Mouse (Mus musculus): Measurements from ENCODE around the gene Strada. TPM values are rescaled to one million over a fixed set of nuclear protein-coding genes. Genes with fewer than 3 reads are reported as not detected.
"Not testable (repeated sequence)": the region's sequence is repeated elsewhere in the genome, so short reads cannot be mapped to it uniquely, and the experiment has no call there.

Strada gene
- total RNA-seq (2021) = 10 to 100 TPM; 11.6 to 13.1 TPM
- long read RNA-seq, experiment 1, partial matches to known transcripts = 0 of 9 reads
- long read RNA-seq, experiment 1, other reads (novel, unspliced or antisense) = 9 of 9 reads
- long read RNA-seq, experiment 2, partial matches to known transcripts = 0 of 5 reads
- long read RNA-seq, experiment 2, other reads (novel, unspliced or antisense) = 4 of 5 reads

- DNase-seq (ENCODE audit: low spot score in 2 of 2) = no peak
Measured at GRCm38 (mm10) chr11:106202123-106202465, at the start of gene Strada. TSS of gene Strada (minus strand) at chr11:106202168.

- DNase-seq (ENCODE audit: low spot score in 2 of 2) = no peak
Measured at GRCm38 (mm10) chr11:106249326-106249725, 47.4 kb upstream of the Strada start.

GRCm38 (mm10) chr11:106246834-106247233 is 44.9 kb upstream of the Strada start:
- no peak for DNase-seq (ENCODE audit: low spot score in 2 of 2)

DNA sequence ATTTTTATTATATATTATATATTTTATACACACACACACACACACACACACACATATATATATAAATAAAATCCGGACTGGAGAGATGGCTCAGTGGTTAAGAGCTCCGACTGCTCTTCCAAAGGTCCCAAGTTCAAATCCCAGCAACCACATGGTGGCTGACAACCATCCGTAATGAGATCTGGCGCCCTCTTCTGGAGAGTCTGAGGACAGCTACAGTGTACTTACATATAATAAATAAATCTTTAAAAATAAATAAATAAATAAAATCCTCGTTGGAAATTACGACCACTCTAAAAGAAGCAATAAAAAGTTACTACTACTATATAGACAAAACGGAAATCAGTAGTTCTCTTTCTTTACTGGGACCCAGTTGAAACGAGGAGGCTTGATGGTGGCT is 32.0 kb upstream of the Strada start:
- DNase-seq (ENCODE audit: low spot score in 2 of 2) = not testable (repeated sequence)

DNA sequence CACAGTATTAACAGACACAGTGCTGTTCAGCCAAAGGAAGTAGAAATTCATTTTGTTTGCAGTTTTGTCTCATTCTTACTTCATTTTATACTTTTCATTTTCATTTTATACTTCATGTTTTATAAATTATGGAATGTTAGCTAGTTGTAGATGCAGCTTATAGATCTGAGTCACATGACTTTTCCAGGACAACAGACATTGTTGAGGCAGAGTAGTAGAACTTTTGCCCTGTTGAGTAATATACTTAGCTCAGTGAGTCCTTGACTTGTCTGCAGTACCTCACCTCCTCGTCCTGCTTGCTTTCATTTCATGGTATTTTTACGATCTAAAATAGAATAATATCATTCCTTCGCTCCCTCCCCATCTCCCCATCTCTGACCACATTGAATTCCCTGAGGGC is 18.6 kb upstream of the Strada start:
- no peak for DNase-seq (ENCODE audit: low spot score in 2 of 2)

GRCm38 (mm10) chr11:106216730-106217490 is 14.9 kb upstream of the Strada start, which contains the start of gene Ddx42:
TSS of gene Ddx42 (plus strand) at chr11:106216926.
- peak; percentile 81 to 86 for DNase-seq (ENCODE audit: low spot score in 2 of 2)

GRCm38 (mm10) chr11:106215927-106216729 is 14.2 kb upstream of the Strada start, which contains the start of gene Ccdc47:
TSS of gene Ccdc47 (minus strand) at chr11:106216344.
- DNase-seq (ENCODE audit: low spot score in 2 of 2) = peak; percentile 79 to 80

- DNase-seq (ENCODE audit: low spot score in 2 of 2) = no peak
Measured at GRCm38 (mm10) chr11:106215450-106215859, 13.5 kb upstream of the Strada start.

DNA sequence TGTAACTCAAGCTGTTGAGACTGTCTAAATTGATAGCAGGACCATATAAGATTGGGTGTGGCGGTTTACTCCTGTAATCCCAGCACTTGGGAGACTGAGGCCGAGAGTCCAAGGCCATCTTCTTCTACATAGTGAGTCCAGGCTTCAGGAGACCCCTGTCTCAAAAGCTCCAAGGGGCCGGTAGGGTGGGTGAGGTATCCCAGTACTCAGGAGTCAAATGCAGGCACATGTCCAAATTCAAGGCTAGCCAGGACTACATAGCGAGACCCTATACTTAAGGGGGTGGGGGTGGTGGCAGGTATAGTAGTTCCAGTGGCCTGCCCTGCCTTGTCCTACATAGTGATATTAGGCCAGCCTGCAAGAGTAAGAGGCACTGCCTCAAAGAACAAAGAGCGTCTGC is 12.9 kb upstream of the Strada start:
- DNase-seq (ENCODE audit: low spot score in 2 of 2) = no peak

DNA sequence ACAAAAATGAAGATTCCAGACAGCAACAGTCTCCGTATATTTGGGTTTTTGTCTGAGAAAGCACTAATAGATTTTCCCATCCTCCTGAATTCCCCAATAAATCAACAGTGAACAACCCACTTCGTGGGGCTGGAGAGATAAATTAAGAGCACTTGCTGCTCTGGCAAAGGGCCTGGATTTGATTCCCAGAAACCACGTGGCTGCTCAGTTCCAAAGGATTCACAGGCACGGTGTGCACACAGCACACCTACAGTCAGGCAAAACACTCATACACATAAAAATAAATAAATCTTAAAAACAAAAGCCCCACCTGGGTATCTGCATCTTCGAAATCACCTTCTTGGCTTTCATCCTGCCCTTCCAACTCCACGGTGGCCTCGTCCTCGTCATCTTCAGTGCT is 10.8 kb upstream of the Strada start:
- DNase-seq (ENCODE audit: low spot score in 2 of 2) = no peak

DNA sequence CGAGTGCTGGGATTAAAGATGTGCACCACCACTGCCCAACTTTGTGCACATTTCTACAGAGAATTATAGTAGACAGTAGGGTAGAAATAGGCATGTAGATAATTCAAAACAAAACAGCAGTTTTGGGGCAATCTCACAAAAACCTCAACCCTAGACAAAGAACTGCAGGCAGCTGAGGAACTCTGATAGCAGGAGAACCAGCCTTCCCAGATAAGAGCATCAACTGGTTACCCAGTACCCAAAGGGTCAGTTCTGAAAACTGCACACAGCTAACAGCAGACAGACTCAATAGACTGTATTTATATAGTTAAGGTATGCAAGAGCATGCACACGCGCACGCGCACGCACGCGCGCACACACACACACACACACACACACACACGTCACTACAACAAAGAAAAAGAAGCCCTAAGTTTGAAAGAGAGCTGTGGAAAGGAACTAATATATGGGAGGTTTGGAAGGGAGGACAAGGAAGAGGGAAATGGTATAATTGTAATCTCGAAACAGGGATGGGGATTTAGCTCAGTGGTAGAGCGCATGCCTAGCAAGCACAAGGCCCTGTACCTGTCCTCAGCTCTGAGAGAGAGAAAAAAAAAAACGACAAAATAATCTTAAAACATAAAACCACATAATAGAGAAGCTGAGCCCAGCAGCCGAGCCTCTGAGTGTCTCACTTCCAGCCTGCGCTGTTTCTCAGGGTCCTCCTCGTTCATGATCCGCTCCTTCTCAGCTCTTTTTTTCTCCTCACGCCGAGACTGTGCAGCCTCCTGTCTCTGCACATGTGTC is 438 bp downstream of the Strada start:
- no peak for DNase-seq (ENCODE audit: low spot score in 2 of 2)

DNA sequence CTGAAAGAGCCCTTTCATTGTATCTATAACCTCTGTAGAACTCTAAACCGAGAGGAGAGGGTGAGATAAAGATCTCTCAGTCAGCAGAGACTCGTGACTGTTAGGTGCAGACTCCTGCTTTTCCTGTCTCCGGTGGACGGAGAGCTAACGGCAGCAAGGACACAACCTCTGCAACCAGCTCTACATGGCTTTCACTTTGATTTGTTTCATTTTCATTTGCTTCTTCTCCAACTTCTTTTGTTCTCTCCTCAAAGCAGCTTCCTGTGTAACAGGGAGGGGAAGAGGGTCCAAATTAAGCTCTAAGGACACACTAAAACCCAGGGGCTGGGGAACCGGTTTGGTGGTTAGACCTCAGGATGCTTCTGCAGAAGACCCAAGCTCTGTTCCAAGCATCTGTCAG is 1.2 kb downstream of the Strada start:
- no peak for DNase-seq (ENCODE audit: low spot score in 2 of 2)

GRCm38 (mm10) chr11:106199997-106200396 is 2.0 kb downstream of the Strada start:
- not testable (repeated sequence) for DNase-seq (ENCODE audit: low spot score in 2 of 2)

DNA sequence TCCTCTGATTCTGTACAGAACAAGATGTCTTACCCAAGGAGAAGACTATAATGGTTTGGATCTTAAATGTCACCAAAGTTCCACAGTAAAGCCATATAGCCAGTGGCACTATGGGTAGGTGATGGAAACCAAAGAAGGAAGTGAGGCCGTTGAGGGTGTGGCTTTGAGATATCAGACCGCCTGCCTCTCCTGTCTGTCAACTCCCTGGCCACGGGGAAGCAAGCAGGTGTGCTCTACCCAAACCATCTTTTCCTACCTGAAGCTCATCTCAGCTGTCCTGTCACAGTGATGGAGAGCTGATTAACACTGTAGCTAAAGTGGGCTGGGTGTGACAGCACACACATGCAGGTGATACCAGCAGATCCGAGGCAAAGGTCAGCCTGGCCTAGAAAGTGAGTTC is 3.7 kb downstream of the Strada start:
- no peak for DNase-seq (ENCODE audit: low spot score in 2 of 2)

GRCm38 (mm10) chr11:106195341-106195740 is 6.6 kb downstream of the Strada start:
- no peak for DNase-seq (ENCODE audit: low spot score in 2 of 2)

DNA sequence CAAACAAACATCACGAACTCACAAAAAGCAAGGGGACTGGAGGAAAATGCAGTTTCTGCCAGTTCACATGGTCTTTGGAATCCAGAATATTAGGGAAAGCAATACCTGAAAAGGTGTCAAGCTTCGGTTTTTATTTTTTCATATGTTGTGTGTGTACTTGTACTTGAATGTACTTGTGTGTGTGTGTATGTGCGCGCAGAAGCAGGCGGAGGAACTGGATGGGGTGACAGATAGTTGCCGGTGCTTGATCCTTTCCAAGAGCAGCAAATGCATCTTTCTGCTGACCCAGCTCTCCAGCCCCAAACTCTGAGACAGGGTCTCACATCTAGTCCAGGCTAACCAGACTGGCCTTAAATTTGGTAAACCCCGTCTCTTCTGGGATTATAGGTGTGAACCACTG is 7.1 kb downstream of the Strada start:
- DNase-seq (ENCODE audit: low spot score in 2 of 2) = no peak

DNA sequence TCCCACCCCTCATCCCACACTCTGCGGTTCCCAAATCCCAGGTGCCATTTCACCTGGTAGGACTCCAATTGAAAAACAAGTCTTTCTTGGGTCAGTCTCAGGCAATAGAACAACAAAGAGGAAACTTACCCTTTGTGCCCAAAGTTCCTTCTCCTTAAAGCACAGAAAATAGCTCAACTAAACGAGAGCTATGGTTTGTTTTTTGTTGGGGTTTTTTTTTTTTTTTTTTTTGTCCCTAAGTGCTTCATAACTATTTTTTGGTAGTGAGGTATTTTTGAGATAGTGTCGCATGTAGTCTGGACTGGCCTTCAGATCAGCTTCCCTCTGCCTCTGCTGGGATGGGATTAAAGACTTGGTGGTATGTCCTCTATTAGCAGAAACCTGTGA is 7.8 kb downstream of the Strada start:
- DNase-seq (ENCODE audit: low spot score in 2 of 2) = no peak

GRCm38 (mm10) chr11:106193371-106194154 is 8.4 kb downstream of the Strada start:
- DNase-seq (ENCODE audit: low spot score in 2 of 2) = peak; percentile 93 to 94

DNA sequence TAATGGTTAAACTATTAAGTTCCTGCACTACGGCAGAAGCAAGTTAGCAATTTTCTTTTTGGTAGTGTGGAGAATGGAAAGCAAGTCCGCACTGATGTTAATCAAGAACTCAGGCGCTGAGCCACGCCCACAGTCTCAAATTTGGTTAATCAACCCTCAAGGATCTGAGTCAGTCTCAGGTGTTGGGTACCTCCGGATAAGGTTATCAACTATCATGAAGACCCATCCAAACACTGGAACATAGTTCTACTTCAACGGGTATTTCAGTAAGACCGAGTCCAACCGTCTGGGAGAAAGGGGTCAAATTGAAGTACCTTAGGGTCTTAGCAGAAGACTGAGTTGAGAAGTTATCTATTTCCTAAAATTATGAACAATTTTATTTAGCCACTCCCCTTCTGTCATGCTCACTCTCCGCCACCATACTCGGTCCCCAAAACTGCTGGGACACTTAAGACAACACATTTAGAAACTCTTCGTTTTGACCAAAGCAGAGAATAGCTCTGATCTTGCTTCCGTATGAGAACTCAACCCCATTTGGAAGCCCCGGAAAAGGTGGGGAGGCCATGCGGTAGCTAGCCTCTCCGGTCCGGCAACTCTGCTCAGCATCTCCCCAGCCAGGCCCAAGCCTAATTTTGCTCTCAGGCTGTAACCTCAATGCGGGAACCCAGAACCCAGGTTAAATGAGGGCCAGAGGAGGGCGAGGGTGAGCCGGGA is 9.2 kb downstream of the Strada start:
- no peak for DNase-seq (ENCODE audit: low spot score in 2 of 2)

DNA sequence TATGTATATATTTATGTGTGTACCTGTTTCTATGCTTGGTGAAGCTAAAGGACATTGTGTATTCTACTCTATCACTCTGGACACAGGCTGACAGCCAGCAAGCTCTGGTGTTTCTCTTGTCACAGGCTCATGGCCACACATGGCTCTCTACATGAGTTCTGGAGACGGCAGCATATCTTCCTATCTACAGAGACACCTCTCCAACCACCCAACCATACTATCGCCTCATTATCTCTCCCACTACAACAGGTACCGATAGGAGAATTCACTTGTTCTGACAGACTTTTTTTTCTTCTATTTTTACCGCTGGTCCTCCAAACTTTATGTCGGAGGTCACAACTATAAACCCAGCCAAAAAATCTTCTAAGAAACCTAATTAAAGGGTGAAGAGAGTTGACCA is 9.7 kb downstream of the Strada start:
- no peak for DNase-seq (ENCODE audit: low spot score in 2 of 2)

All from adrenal gland, adult 18-20 months (tissue).